Mouse (Mus musculus) lung, embryonic 16.5 days (tissue): Measurements from ENCODE around the gene Syna. TPM values are rescaled to one million over a fixed set of nuclear protein-coding genes. Genes with fewer than 3 reads are reported as not detected.
A peak's percentile ranks its signal among the peaks of the same experiment; 100 is the strongest.

Source experiments
- ATAC-seq: fragments of 200-750 bp; cut with Nextera tagmentation; 2 replicates; pipeline ENCODE4 v1.8.0; 2017; ENCODE audit warnings: low read depth, mild to moderate bottlenecking, moderate library complexity
- H3K27ac ChIP-seq: fragments of 300-500 bp; sonication (generic); 2 replicates; pipeline ENCODE4 v1.5.1; 2014; ENCODE audit warnings: mild to moderate bottlenecking, control low read depth, low read length
- H3K27me3 ChIP-seq: fragments of 300-500 bp; sonication (generic); 2 replicates; pipeline ENCODE4 v1.6.1; 2014; ENCODE audit warnings: low read depth, low read length, mixed read lengths; ENCODE audit not compliant: control insufficient read depth, insufficient read depth
- H3K36me3 ChIP-seq: fragments of 300-500 bp; sonication (generic); 2 replicates; pipeline ENCODE4 v1.6.1; 2014; ENCODE audit warnings: low read length; ENCODE audit not compliant: control insufficient read depth, insufficient read depth
- H3K4me1 ChIP-seq: fragments of 300-500 bp; sonication (generic); replicated peaks from 2 replicates; pipeline ENCODE4 v1.6.1; 2014; ENCODE audit warnings: low read length, mixed read lengths; ENCODE audit not compliant: control insufficient read depth, insufficient read depth
- H3K4me2 ChIP-seq: fragments of 300-500 bp; sonication (generic); 2 replicates; pipeline ENCODE4 v1.6.1; 2014; ENCODE audit warnings: low read depth, low read length, control low read depth
- H3K4me3 ChIP-seq: fragments of 300-500 bp; sonication (generic); 2 replicates; pipeline ENCODE4 v1.5.1; 2014; ENCODE audit warnings: mild to moderate bottlenecking, low read length, control low read depth
- H3K9ac ChIP-seq: fragments of 300-500 bp; sonication (generic); 2 replicates; pipeline ENCODE4 v1.6.1; 2014; ENCODE audit warnings: low read length, control low read depth
- H3K9me3 ChIP-seq: fragments of 300-500 bp; sonication (generic); 2 replicates; pipeline ENCODE4 v1.6.1; 2016; ENCODE audit warnings: low read length; ENCODE audit not compliant: control insufficient read depth
- WGBS: fragments of 180-500 bp; shearing (Covaris S2); extraction: QIAGEN DNeasy Blood & Tissue Kit; methylation state at CpG from one replicate; pipeline ENCODE4 v1.1.7; 2014; 5-methylcytosine and 5-hydroxymethylcytosine counted together
- polyA plus RNA-seq: library from polyadenylated mRNA; unstranded; fragments of >200 nt; fragmentation: Nextera tagmentation; extraction: Ambion mirVana; gene quantifications from 2 replicates; pipeline ENCODE4 v1.2.1, GENCODE M21; 2015

Syna gene
- polyA plus RNA-seq, 1 experiment from 2014 or later: 0.20 TPM

GRCm38 (mm10) chr5:134525971-134526711 is 33.8 kb downstream of the Syna start:
- Histone ChIP-seq H3K4me1 (peaks cover 2% of the 10 kb centered on the region; the same call in 1 of the 2 replicates), H3K27me3 (no peaks in the 10 kb centered on the region), H3K4me3 (no peak overlapping the region), H3K9ac (no peak overlapping the region), H3K9me3 (no peaks in the 10 kb centered on the region), H3K27ac (no peak overlapping the region), H3K36me3 (peaks cover 5% of the 10 kb centered on the region; the same call in 1 of the 2 replicates), H3K4me2 (no peak overlapping the region)
- 90% methylated on average over 15 of the region's 15 CpGs for WGBS
- ATAC-seq: no peak

GRCm38 (mm10) chr5:134523728-134524127 is 36.2 kb downstream of the Syna start:
- H3K36me3 ChIP-seq: peaks cover 17% of the 10 kb centered on the region

GRCm38 (mm10) chr5:134522524-134522923 is 37.4 kb downstream of the Syna start:
- Histone ChIP-seq H3K9ac (no peak overlapping the region), H3K27ac (no peak overlapping the region), H3K4me2 (no peak overlapping the region), H3K4me3 (no peak overlapping the region), H3K4me1 (no peaks in the 10 kb centered on the region; the same call in 1 of the 2 replicates), H3K27me3 (no peaks in the 10 kb centered on the region), H3K36me3 (peaks cover 23% of the 10 kb centered on the region), H3K9me3 (no peaks in the 10 kb centered on the region)
- 91% methylated on average over 26 of the region's 26 CpGs for WGBS
- no peak for ATAC-seq

More at GRCm38 (mm10) chr5:134523728-134524127, 36.2 kb downstream of the Syna start:
- peaks cover 2% of the 10 kb centered on the region; the same call in 1 of the 2 replicates for H3K4me1 ChIP-seq
- no peak overlapping the region for H3K4me2 ChIP-seq
- H3K9ac ChIP-seq: no peak overlapping the region
- H3K27ac ChIP-seq: no peak overlapping the region
- ATAC-seq: peak; percentile 45; the same call in 1 of the 2 replicates
- H3K9me3 ChIP-seq: no peaks in the 10 kb centered on the region
- 62% methylated on average over 5 of the region's 5 CpGs for WGBS
- no peak overlapping the region for H3K4me3 ChIP-seq
- no peaks in the 10 kb centered on the region for H3K27me3 ChIP-seq

- 79% methylated on average over 7 of the region's 7 CpGs for WGBS
- H3K4me2 ChIP-seq: no peak overlapping the region
- H3K4me3 ChIP-seq: no peak overlapping the region
- no peaks in the 10 kb centered on the region for H3K27me3 ChIP-seq
- no peaks in the 10 kb centered on the region for H3K9me3 ChIP-seq
- ATAC-seq: no peak
- no peak overlapping the region for H3K27ac ChIP-seq
- no peaks in the 10 kb centered on the region; the same call in 1 of the 2 replicates for H3K4me1 ChIP-seq
- H3K36me3 ChIP-seq: peaks cover 29% of the 10 kb centered on the region
- H3K9ac ChIP-seq: no peak overlapping the region
These were observed 38.2 kb downstream of the Syna start for GRCm38 (mm10) chr5:134521806-134522205.

GRCm38 (mm10) chr5:134521131-134521530 is 38.8 kb downstream of the Syna start:
- H3K9me3 ChIP-seq: no peaks in the 10 kb centered on the region
- no peak overlapping the region for H3K4me2 ChIP-seq
- no peak for ATAC-seq
- no peak overlapping the region for H3K9ac ChIP-seq
- H3K4me3 ChIP-seq: no peak overlapping the region
- H3K36me3 ChIP-seq: peaks cover 36% of the 10 kb centered on the region
- WGBS: 93% methylated on average over 2 of the region's 2 CpGs
- H3K4me1 ChIP-seq: no peaks in the 10 kb centered on the region; the same call in 1 of the 2 replicates
- H3K27me3 ChIP-seq: no peaks in the 10 kb centered on the region
- no peak overlapping the region for H3K27ac ChIP-seq

- H3K9me3 ChIP-seq: no peaks in the 10 kb centered on the region
- WGBS: 95% methylated on average over 4 of the region's 4 CpGs
These were observed 39.9 kb downstream of the Syna start for GRCm38 (mm10) chr5:134520120-134520519.

GRCm38 (mm10) chr5:134519471-134519870 is 40.5 kb downstream of the Syna start:
- ATAC-seq: no peak
- WGBS: 91% methylated on average over 5 of the region's 5 CpGs
- Histone ChIP-seq H3K4me1 (no peaks in the 10 kb centered on the region; the same call in 1 of the 2 replicates), H3K27me3 (no peaks in the 10 kb centered on the region), H3K4me2 (no peak overlapping the region), H3K27ac (no peak overlapping the region), H3K9me3 (no peaks in the 10 kb centered on the region), H3K9ac (no peak overlapping the region), H3K36me3 (peaks cover 46% of the 10 kb centered on the region), H3K4me3 (no peak overlapping the region)

More at GRCm38 (mm10) chr5:134520120-134520519, 39.9 kb downstream of the Syna start:
- Histone ChIP-seq H3K4me1 (no peaks in the 10 kb centered on the region; the same call in 1 of the 2 replicates), H3K4me3 (no peak overlapping the region), H3K27me3 (no peaks in the 10 kb centered on the region), H3K36me3 (peaks cover 43% of the 10 kb centered on the region), H3K27ac (no peak overlapping the region), H3K9ac (no peak overlapping the region), H3K4me2 (no peak overlapping the region)
- ATAC-seq: no peak

- ATAC-seq: peak; percentile 71
- Histone ChIP-seq H3K36me3 (peaks cover 32% of the 10 kb centered on the region), H3K4me2 (no peak overlapping the region), H3K9ac (no peak overlapping the region), H3K4me3 (no peak overlapping the region), H3K27ac (no peak overlapping the region), H3K27me3 (no peaks in the 10 kb centered on the region), H3K4me1 (peaks cover 4% of the 10 kb centered on the region; the same call in 1 of the 2 replicates), H3K9me3 (no peaks in the 10 kb centered on the region)
- 57% methylated on average over 5 of the region's 5 CpGs for WGBS
These were observed 47.9 kb downstream of the Syna start for GRCm38 (mm10) chr5:134512086-134512485.

- H3K36me3 ChIP-seq: peaks cover 16% of the 10 kb centered on the region
- ATAC-seq: no peak
- peaks cover 4% of the 10 kb centered on the region; the same call in 1 of the 2 replicates for H3K4me1 ChIP-seq
- H3K4me2 ChIP-seq: no peak overlapping the region
- H3K9me3 ChIP-seq: no peaks in the 10 kb centered on the region
- H3K27me3 ChIP-seq: no peaks in the 10 kb centered on the region
- WGBS: 90% methylated on average over 5 of the region's 5 CpGs
- H3K4me3 ChIP-seq: no peak overlapping the region
- no peak overlapping the region for H3K27ac ChIP-seq
- no peak overlapping the region for H3K9ac ChIP-seq
These were observed 49.7 kb downstream of the Syna start for GRCm38 (mm10) chr5:134510266-134510665.
